Mouse (Mus musculus): Measurements from ENCODE around the gene Gm38392. TPM values are rescaled to one million over a fixed set of nuclear protein-coding genes. Genes with fewer than 3 reads are reported as not detected.

The Gm38392 gene
- polyA plus RNA-seq (2015; fragmentation: Nextera tagmentation; extraction: Ambion mirVana): 0.23 and 0.35 TPM in 2 replicates

GRCm38 (mm10) chr3:88287110-88287509 lies at the start of gene Gm38392:
Gm38392 (minus strand) TSS chr3:88287210.
- Histone ChIP-seq H3K27ac (peak within 1 kb of the TSS; percentile 48; the same call in 1 of the 2 replicates), H3K9me3 (no peaks in the 10 kb centered on the region), H3K4me1 (no peaks in the 10 kb centered on the region), H3K4me2 (no peak within 1 kb of the TSS), H3K36me3 (no peaks in the 10 kb centered on the region), H3K4me3 (no peak within 1 kb of the TSS), H3K27me3 (no peaks in the 10 kb centered on the region), H3K9ac (no peak within 1 kb of the TSS)
- no peak for ATAC-seq (ENCODE audit: borderline replicate concordance, extremely low read depth, low FRiP score, low TSS enrichment)
- WGBS: 98% methylated on average over 4 of the region's 4 CpGs

- Histone ChIP-seq H3K9ac (peak within 1 kb of the TSS; percentile 98), H3K36me3 (0 out of 2 replicates have a peak, but pooled peaks cover 2% of the 10 kb centered on the region), H3K9me3 (no peaks in the 10 kb centered on the region), H3K4me1 (peaks cover 23% of the 10 kb centered on the region), H3K27me3 (no peaks in the 10 kb centered on the region), H3K4me2 (peak within 1 kb of the TSS; percentile 71), H3K27ac (peak within 1 kb of the TSS; percentile 94), H3K4me3 (peak within 1 kb of the TSS; percentile 82)
- peak; percentile 93 for ATAC-seq (ENCODE audit: borderline replicate concordance, extremely low read depth, low FRiP score, low TSS enrichment)
- under 1% methylated on average over 56 of the region's 66 CpGs for WGBS
Observed at GRCm38 (mm10) chr3:88336058-88337013, 49.3 kb upstream of the Gm38392 start, which contains the start of the genes Tmem79 and Smg5. Tmem79 (minus strand) TSS chr3:88336148. Smg5 (plus strand) TSS chr3:88336260.

- peak overlapping the region; percentile 82 for H3K4me3 ChIP-seq
- peak overlapping the region; percentile 94 for H3K27ac ChIP-seq
- WGBS: 1% methylated on average over 27 of the region's 27 CpGs
- H3K27me3 ChIP-seq: no peaks in the 10 kb centered on the region
- ATAC-seq (ENCODE audit: borderline replicate concordance, extremely low read depth, low FRiP score, low TSS enrichment): peak; percentile 55
- peak overlapping the region; percentile 66 for H3K4me2 ChIP-seq
- peaks cover 23% of the 10 kb centered on the region for H3K4me1 ChIP-seq
- peak overlapping the region; percentile 98 for H3K9ac ChIP-seq
- no peaks in the 10 kb centered on the region for H3K36me3 ChIP-seq
- no peaks in the 10 kb centered on the region for H3K9me3 ChIP-seq
Observed at GRCm38 (mm10) chr3:88335436-88336053, 48.5 kb upstream of the Gm38392 start.

- H3K4me1 ChIP-seq: peaks cover 23% of the 10 kb centered on the region
- H3K9me3 ChIP-seq: no peaks in the 10 kb centered on the region
- peak overlapping the region; percentile 94 for H3K27ac ChIP-seq
- peak overlapping the region; percentile 98 for H3K9ac ChIP-seq
- peak overlapping the region; percentile 66 for H3K4me2 ChIP-seq
- H3K36me3 ChIP-seq: no peaks in the 10 kb centered on the region
- H3K27me3 ChIP-seq: no peaks in the 10 kb centered on the region
- H3K4me3 ChIP-seq: peak overlapping the region; percentile 82
- WGBS: 28% methylated on average over 3 of the region's 3 CpGs
- ATAC-seq (ENCODE audit: borderline replicate concordance, extremely low read depth, low FRiP score, low TSS enrichment): no peak
Observed at GRCm38 (mm10) chr3:88334902-88335435, 48.0 kb upstream of the Gm38392 start.

- 0 out of 2 replicates have a peak, but pooled peaks cover 6% of the 10 kb centered on the region for H3K36me3 ChIP-seq
- peaks cover 23% of the 10 kb centered on the region for H3K4me1 ChIP-seq
- ATAC-seq (ENCODE audit: borderline replicate concordance, extremely low read depth, low FRiP score, low TSS enrichment): no peak
- peak overlapping the region; percentile 66 for H3K4me2 ChIP-seq
- peak overlapping the region; percentile 27 for H3K4me3 ChIP-seq
- no peaks in the 10 kb centered on the region for H3K27me3 ChIP-seq
- peak overlapping the region; percentile 15; the same call in 1 of the 2 replicates for H3K9ac ChIP-seq
- WGBS: 37% methylated on average over 12 of the region's 12 CpGs
- no peaks in the 10 kb centered on the region for H3K9me3 ChIP-seq
- peak overlapping the region; percentile 94 for H3K27ac ChIP-seq
Observed at GRCm38 (mm10) chr3:88334029-88334658, 47.1 kb upstream of the Gm38392 start.

- Histone ChIP-seq H3K9me3 (no peaks in the 10 kb centered on the region), H3K9ac (no peak overlapping the region), H3K36me3 (peaks cover 22% of the 10 kb centered on the region; the same call in 1 of the 2 replicates), H3K4me2 (no peak overlapping the region), H3K4me1 (peaks cover 6% of the 10 kb centered on the region; the same call in 1 of the 2 replicates), H3K4me3 (no peak overlapping the region), H3K27me3 (no peaks in the 10 kb centered on the region), H3K27ac (no peak overlapping the region)
- no peak for ATAC-seq (ENCODE audit: borderline replicate concordance, extremely low read depth, low FRiP score, low TSS enrichment)
- WGBS: 23% methylated on average over 2 of the region's 2 CpGs
Observed at GRCm38 (mm10) chr3:88331282-88331681, 44.3 kb upstream of the Gm38392 start.

- no peak for ATAC-seq (ENCODE audit: borderline replicate concordance, extremely low read depth, low FRiP score, low TSS enrichment)
- no peak overlapping the region for H3K27ac ChIP-seq
- no peak overlapping the region for H3K4me2 ChIP-seq
- H3K27me3 ChIP-seq: no peaks in the 10 kb centered on the region
- no peak overlapping the region for H3K9ac ChIP-seq
- H3K36me3 ChIP-seq: peaks cover 22% of the 10 kb centered on the region; the same call in 1 of the 2 replicates
- H3K4me1 ChIP-seq: peaks cover 9% of the 10 kb centered on the region
- H3K4me3 ChIP-seq: no peak overlapping the region
- 57% methylated on average over 5 of the region's 5 CpGs for WGBS
- H3K9me3 ChIP-seq: no peaks in the 10 kb centered on the region
Observed at GRCm38 (mm10) chr3:88328956-88329355, 41.9 kb upstream of the Gm38392 start.

- Histone ChIP-seq H3K27ac (0 out of 2 replicates have a peak within 1 kb of the TSS, but pooled peaks have one; percentile 3), H3K27me3 (no peaks in the 10 kb centered on the region), H3K4me1 (peaks cover 9% of the 10 kb centered on the region), H3K4me2 (peak within 1 kb of the TSS; percentile 81), H3K4me3 (peak within 1 kb of the TSS; percentile 56), H3K36me3 (peaks cover 50% of the 10 kb centered on the region), H3K9me3 (no peaks in the 10 kb centered on the region), H3K9ac (peak within 1 kb of the TSS; percentile 66)
- ATAC-seq (ENCODE audit: borderline replicate concordance, extremely low read depth, low FRiP score, low TSS enrichment): peak; percentile 76; the same call in 1 of the 2 replicates
- under 1% methylated on average over 10 of the region's 10 CpGs for WGBS
Observed at GRCm38 (mm10) chr3:88324951-88325405, 38.0 kb upstream of the Gm38392 start, which contains the start of gene Glmp. Glmp (plus strand) TSS chr3:88325023.

GRCm38 (mm10) chr3:88299172-88299571 lies 12.2 kb upstream of the Gm38392 start:
- H3K27ac ChIP-seq: no peak overlapping the region
- 86% methylated on average over 1 of the region's 1 CpGs for WGBS
- no peaks in the 10 kb centered on the region for H3K27me3 ChIP-seq

GRCm38 (mm10) chr3:88297321-88297851 lies 10.4 kb upstream of the Gm38392 start:
- WGBS: under 1% methylated on average over 30 of the region's 30 CpGs
- H3K4me2 ChIP-seq: peak overlapping the region; percentile 74
- peaks cover 17% of the 10 kb centered on the region for H3K4me1 ChIP-seq
- peaks cover 33% of the 10 kb centered on the region for H3K36me3 ChIP-seq
- no peaks in the 10 kb centered on the region for H3K9me3 ChIP-seq
- H3K27ac ChIP-seq: peak overlapping the region; percentile 95
- no peaks in the 10 kb centered on the region for H3K27me3 ChIP-seq
- ATAC-seq (ENCODE audit: borderline replicate concordance, extremely low read depth, low FRiP score, low TSS enrichment): no peak
- peak overlapping the region; percentile 83 for H3K9ac ChIP-seq
- peak overlapping the region; percentile 85 for H3K4me3 ChIP-seq

More at GRCm38 (mm10) chr3:88299172-88299571, 12.2 kb upstream of the Gm38392 start:
- Histone ChIP-seq H3K4me2 (no peak overlapping the region), H3K9ac (no peak overlapping the region), H3K4me1 (peaks cover 17% of the 10 kb centered on the region), H3K4me3 (no peak overlapping the region), H3K36me3 (peaks cover 49% of the 10 kb centered on the region), H3K9me3 (no peaks in the 10 kb centered on the region)
- no peak for ATAC-seq (ENCODE audit: borderline replicate concordance, extremely low read depth, low FRiP score, low TSS enrichment)
